Mouse (Mus musculus): ENCODE measurements around the gene Rflnb.
"Not testable (repeated sequence)": the region's sequence is repeated elsewhere in the genome, so short reads cannot be mapped to it uniquely, and the experiment has no call there.

Rflnb gene

GRCm38 (mm10) chr11:76037581-76038294, 10.2 kb upstream of the Rflnb start:
- no peak for DNase-seq (ENCODE audit: low spot score in 2 of 2)

- DNase-seq (ENCODE audit: low spot score in 2 of 2), result no peak
Observed at GRCm38 (mm10) chr11:76035182-76035581, 7.6 kb upstream of the Rflnb start.

- DNase-seq (ENCODE audit: low spot score in 2 of 2), result no peak
Observed at GRCm38 (mm10) chr11:76033836-76034235, 6.3 kb upstream of the Rflnb start.

DNA sequence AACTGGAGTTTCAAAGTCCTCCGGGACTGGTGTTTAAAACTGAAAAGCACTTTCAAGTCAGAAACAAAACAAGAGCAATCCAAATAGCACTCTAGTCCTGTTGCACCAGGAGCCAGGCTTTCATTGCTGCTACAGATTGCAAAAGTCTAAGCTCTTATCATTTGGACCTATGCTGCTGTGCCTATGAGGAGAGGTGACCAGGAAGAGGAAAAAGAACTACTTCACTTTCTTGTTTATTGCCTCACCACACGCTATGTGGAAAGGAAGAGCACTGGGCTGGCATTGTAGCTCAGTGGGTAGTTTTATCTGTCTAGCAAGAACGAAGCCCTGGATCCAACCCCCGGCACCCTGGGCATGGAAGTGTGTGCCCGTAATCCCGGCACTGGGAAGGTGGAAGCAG, 5.8 kb upstream of the Rflnb start:
- DNase-seq (ENCODE audit: low spot score in 2 of 2), result no peak

DNA sequence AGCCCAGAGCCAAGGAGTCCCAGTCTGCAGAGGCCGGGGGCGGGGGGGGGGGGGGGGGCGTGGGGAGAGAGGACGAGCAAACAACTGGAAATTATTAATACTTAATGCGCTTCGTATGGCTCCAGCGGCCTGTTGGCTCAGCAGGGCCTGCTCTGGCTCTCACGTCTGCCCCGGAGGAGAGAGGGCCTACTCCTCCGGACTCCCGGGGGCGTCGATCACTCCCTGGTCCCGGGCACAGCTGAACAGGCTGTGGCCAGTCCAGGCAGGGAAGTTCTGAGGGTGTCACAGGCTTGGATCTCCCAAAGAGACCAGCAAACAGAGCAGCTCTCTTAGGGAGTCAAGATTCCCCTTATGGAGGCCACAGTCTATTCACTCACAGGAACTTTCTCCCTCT, 487 bp upstream of the Rflnb start:
- DNase-seq (ENCODE audit: low spot score in 2 of 2), result no peak

DNA sequence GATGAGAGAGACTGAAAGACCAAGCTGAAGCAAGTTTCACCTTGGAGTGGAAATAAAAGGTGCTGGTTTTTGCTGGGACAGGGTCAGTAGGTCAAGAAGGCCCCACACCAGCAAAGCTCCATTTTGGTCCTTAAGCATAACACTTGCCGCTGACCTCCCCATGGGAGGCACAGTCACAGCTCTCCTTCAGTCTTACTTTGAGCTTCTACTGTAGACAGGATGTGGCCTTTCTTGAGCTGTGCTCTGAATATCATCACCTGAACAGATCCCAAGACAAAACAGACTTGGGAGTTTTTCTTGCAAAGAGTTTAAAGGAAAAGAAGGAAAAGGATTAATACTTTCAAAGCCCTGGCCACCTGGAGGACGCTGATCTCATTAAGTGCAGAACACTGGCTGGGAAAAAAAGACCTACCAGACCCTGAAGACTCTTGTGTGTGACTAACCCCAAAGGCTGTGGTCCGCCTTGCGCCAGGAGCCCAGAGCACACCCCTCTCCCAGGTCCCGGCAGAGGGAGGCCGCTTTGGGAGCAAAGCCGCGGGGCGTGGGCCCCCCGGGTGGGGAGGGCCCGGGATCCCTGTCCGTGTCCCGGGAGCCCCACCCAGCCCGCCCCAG, 949 bp downstream of the Rflnb start:
- no peak for DNase-seq (ENCODE audit: low spot score in 2 of 2)

- DNase-seq (ENCODE audit: low spot score in 2 of 2), result no peak
Observed at GRCm38 (mm10) chr11:76025080-76025583, 2.5 kb downstream of the Rflnb start.

GRCm38 (mm10) chr11:76020916-76021315, 6.7 kb downstream of the Rflnb start:
- DNase-seq (ENCODE audit: low spot score in 2 of 2), result no peak

GRCm38 (mm10) chr11:76019879-76020278, 7.7 kb downstream of the Rflnb start:
- DNase-seq (ENCODE audit: low spot score in 2 of 2), result no peak

DNA sequence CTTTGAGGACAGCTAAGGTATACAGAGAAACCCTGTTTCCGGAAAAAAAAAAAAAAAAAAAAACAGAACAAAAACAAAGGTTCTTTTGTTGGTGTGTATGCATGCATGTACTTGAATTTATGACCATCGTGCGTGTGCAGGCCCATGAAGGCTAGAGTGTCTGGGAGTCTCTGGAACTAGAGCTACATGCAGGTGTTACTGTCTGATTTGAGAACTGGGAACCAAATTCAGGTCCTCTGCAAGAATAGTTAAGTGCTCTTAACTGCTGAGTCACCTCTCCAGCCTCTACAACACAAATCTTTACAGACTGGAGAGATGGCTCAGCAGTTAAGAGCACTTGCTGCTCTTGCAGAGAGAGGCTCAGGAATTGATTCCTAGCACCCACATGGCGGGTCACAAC, 11.8 kb downstream of the Rflnb start:
- DNase-seq (ENCODE audit: low spot score in 2 of 2), result no peak

DNA sequence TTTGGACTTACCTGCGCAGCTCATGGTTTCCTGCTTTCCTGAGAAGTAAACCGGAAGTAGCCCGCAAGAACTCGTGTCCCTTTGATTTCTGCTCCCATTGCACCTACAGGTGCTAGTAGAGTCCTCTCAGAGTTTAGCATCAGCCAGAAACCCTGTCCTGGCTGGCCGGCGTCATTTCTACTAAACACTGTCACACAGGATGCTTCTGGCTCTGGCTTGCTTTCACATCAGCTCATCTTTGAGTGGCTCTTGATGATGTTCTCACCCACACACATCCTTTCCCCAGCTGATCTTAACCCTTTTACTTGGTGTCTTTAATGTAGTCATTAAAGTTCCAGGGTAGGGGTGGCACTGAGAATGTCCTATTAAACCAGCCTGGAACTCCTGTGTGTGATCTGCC, 12.3 kb downstream of the Rflnb start:
- DNase-seq (ENCODE audit: low spot score in 2 of 2), result no peak

GRCm38 (mm10) chr11:76010838-76011624, 16.6 kb downstream of the Rflnb start:
- DNase-seq (ENCODE audit: low spot score in 2 of 2), result no peak

- DNase-seq (ENCODE audit: low spot score in 2 of 2), result no peak
Observed at GRCm38 (mm10) chr11:76009101-76009500, 18.5 kb downstream of the Rflnb start.

DNA sequence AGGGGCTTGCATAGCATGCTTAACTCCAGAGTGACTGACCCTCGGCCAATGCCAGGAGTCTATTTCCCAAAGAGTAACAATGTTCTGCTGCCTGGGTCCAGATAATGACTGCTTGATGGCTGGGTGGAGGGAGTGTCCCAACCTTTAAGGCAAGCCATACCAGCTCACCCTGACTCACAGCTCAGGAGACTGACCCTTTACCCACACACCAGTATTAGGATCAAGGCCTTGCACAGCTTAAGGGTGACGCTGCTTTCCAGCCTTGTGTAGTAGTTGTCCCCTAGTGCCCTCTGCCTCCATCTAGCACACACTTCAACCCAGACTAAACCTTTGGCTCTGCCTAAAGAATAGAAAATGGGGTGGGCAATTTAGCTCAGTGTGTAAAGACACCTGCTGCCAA, 19.4 kb downstream of the Rflnb start:
- DNase-seq (ENCODE audit: low spot score in 2 of 2), result no peak

DNA sequence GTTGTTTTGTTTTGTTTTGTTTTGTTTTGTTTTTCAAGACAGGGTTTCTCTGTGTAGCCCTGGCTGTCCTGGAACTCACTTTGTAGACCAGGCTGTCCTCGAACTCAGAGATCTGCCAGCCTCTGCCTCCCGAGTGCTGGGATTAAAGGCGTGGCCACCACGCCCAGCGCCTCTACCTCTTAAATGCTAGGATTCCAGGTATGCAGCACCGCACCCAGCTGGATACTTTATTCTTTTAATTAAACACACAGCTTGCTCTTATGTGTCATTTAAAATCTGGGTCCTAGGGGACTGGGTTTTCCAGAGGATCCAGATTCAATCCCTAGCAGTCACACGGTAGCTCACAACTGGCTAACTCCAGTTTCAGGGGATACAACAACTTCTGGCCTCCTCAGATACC, 23.3 kb downstream of the Rflnb start:
- not testable (repeated sequence) for DNase-seq (ENCODE audit: low spot score in 2 of 2)

- DNase-seq (ENCODE audit: low spot score in 2 of 2), result no peak
Observed at GRCm38 (mm10) chr11:76001237-76001878, 26.2 kb downstream of the Rflnb start.

GRCm38 (mm10) chr11:76000701-76001100, 26.9 kb downstream of the Rflnb start:
- no peak for DNase-seq (ENCODE audit: low spot score in 2 of 2)

DNA sequence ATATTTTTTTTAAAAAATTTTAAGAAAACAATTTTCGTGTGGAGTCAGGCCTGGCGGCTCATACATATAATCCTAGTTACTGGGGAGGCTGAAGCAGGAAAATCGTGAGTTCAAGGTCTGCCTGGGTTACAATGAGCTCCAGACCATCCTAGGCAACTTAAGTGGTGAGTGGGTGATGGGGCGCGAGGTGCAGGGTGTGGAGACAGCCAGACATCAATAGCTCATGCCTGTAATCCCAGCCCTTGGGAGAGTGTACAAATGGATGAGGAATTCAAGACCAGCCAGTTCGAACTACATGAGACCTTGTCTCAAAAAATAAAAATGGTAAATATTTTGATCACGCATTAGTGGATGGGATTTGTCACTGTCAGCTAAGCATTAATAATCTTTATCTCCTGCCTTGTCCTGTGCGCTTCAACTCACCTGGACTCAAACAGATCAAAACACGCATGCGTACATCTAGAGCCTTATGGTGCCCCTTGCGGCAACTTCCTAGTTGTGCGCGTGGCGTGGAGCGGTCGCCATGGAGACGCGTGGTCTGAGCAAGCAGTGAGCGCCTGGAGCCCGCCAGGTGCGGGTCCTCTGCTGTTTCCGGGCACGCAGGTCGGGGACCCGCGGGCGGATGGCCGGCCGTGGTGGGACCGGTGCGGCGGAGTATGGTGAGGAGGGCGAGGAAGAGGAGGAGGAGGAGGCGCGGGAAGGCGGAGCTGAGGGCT, 28.0 kb downstream of the Rflnb start, which contains the start of gene 1700016K19Rik:
TSS of gene 1700016K19Rik (plus strand) at position 473 of the 716 bp plus-strand sequence.
- DNase-seq (ENCODE audit: low spot score in 2 of 2), result peak; percentile 53 to 63

DNA sequence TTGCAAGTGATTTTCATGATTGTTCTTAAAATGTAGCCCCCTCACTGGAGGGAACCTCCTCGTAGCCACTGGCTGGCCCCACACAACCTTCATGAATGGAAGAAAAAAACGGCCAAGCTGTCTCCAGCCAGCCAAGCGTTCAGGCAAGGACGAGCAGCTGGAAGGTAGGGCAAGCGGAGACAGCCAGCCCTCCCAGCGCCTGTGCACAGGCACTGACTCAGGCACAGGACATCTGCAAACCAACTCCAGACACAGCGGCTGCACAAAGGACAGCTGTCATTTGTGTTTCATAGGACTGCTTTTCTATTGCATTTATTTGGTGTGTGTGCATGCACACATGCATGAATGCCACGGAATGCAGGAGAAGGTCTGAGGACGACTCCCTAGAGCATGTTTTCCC, 33.2 kb downstream of the Rflnb start:
- DNase-seq (ENCODE audit: low spot score in 2 of 2), result no peak

GRCm38 (mm10) chr11:75992481-75992880, 35.1 kb downstream of the Rflnb start:
- DNase-seq (ENCODE audit: low spot score in 2 of 2), result no peak

DNA sequence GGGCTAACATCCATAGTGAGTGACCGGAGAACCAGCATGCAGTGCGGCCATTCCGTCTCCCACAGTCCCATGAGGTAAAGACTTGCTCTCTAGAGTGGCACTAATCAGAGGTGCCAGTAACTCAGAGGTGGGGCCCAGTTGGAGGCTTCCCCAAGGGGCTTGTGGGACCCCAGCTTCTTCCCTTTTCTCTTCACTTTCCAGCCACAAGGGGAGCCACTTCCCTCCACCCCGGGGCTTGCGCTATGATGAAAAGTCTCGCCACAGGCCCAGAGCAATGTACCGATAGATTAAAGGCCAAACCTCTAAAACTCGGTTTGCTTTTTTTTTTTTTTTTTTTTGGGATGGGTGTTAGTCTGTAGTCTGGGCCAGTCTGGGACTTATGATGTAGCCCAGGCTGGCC, 35.7 kb downstream of the Rflnb start:
- no peak for DNase-seq (ENCODE audit: low spot score in 2 of 2)
